Mouse (Mus musculus) small intestine, adult 2 months (tissue): ENCODE data around the gene Foxp1.

Experiments
- CTCF ChIP-seq: fragments of 200-500 bp; IDR thresholded peaks from 2 replicates; pipeline ENCODE4 v1.5.1; 2012; ENCODE audit warnings: low read depth, mild to moderate bottlenecking, control low read depth, inconsistent platforms, low read length, moderate library complexity, mixed read lengths; ENCODE audit not compliant: insufficient replicate concordance, insufficient read length; ENCODE audit errors: extremely low read depth
- POLR2A ChIP-seq: fragments of 200-500 bp; IDR thresholded peaks from 2 replicates; pipeline ENCODE4 v1.6.1; 2012; ENCODE audit warnings: low read depth, mild to moderate bottlenecking, control low read depth, inconsistent platforms, low read length, moderate library complexity

GRCm38 (mm10) chr6:99464449-99464848 lies 58.1 kb downstream of the Foxp1 start:
- TF ChIP-seq POLR2A (no peak), CTCF (no peak)
